Comparison of ENCODE assay signal across 8 mouse cellular contexts in genomic region chr1:164138365-164139130, GRCm38 (mm10). TPM values are rescaled to one million over a fixed set of nuclear protein-coding genes. Genes with fewer than 3 reads are reported as not detected.
DNase-seq lines count a peak whose midpoint lies in the region; ATAC-seq and TF ChIP-seq lines count a peak whose summit lies in the region.

No protein-coding gene starts in this region.

- peak overlapping the region; percentile 33 for H3K4me2 ChIP-seq in embryonic facial prominence, embryonic 13.5 days
- no peak overlapping the region for H3K4me2 ChIP-seq in kidney, embryonic 14.5 days (replicated peaks; ENCODE audit: low read depth, low read length)
- H3K4me2 ChIP-seq in limb, embryonic 14.5 days (replicated peaks; ENCODE audit: low read depth, low read length, severe bottlenecking) = no peak overlapping the region; the same call in 1 of the 2 replicates

- H3K36me3 ChIP-seq in embryonic facial prominence, embryonic 13.5 days = no peaks in the 10 kb centered on the region
- H3K36me3 ChIP-seq in heart, embryonic 10.5 days = no peaks in the 10 kb centered on the region
- H3K36me3 ChIP-seq in kidney, embryonic 14.5 days (ENCODE audit: control insufficient read depth, insufficient read depth, low read length) = no peaks in the 10 kb centered on the region
- H3K36me3 ChIP-seq in limb, embryonic 14.5 days (ENCODE audit: control insufficient read depth, insufficient read depth, low read length) = no peaks in the 10 kb centered on the region

- H3K4me3 ChIP-seq in embryonic facial prominence, embryonic 13.5 days = peak overlapping the region; percentile 15; the same call in 1 of the 2 replicates
- 0 out of 2 replicates have a peak overlapping the region, but pooled peaks have one; percentile 15 for H3K4me3 ChIP-seq in heart, embryonic 10.5 days
- H3K4me3 ChIP-seq in kidney, embryonic 14.5 days (ENCODE audit: low read length) = no peak overlapping the region
- H3K4me3 ChIP-seq in limb, embryonic 14.5 days (replicated peaks; ENCODE audit: low read length) = no peak overlapping the region

- ATAC-seq in embryonic facial prominence, embryonic 13.5 days (ENCODE audit: insufficient number of reproducible peaks, insufficient read depth, low FRiP score, low TSS enrichment, low read depth) = no peak
- peak; percentile 84 for ATAC-seq in kidney, embryonic 14.5 days (ENCODE audit: low FRiP score, low TSS enrichment)
- ATAC-seq in limb, embryonic 14.5 days (ENCODE audit: low FRiP score, low read depth) = peak; percentile 82

- H3K9ac ChIP-seq in embryonic facial prominence, embryonic 13.5 days = no peak overlapping the region
- H3K9ac ChIP-seq in kidney, embryonic 14.5 days (ENCODE audit: low read depth, low read length) = no peak overlapping the region
- no peak overlapping the region for H3K9ac ChIP-seq in limb, embryonic 14.5 days (ENCODE audit: low read depth, low read length, severe bottlenecking)

- no peaks in the 10 kb centered on the region for H3K9me3 ChIP-seq in embryonic facial prominence, embryonic 13.5 days
- no peaks in the 10 kb centered on the region for H3K9me3 ChIP-seq in heart, embryonic 10.5 days
- H3K9me3 ChIP-seq in kidney, embryonic 14.5 days (ENCODE audit: control insufficient read depth, low read length) = no peaks in the 10 kb centered on the region
- H3K9me3 ChIP-seq in limb, embryonic 14.5 days (ENCODE audit: control insufficient read depth, low read length) = no peaks in the 10 kb centered on the region

- H3K27ac ChIP-seq in embryonic facial prominence, embryonic 13.5 days = no peak overlapping the region
- no peak overlapping the region for H3K27ac ChIP-seq in heart, embryonic 10.5 days
- H3K27ac ChIP-seq in kidney, embryonic 14.5 days (ENCODE audit: low read depth, low read length) = no peak overlapping the region
- H3K27ac ChIP-seq in limb, embryonic 14.5 days (replicated peaks; ENCODE audit: low read depth, low read length) = no peak overlapping the region

- TF ChIP-seq POLR2A in limb, embryonic 14.5 days (IDR thresholded peaks at IDR 0.05; ENCODE audit: borderline replicate concordance, extremely low read depth, insufficient read depth, insufficient read length) = no peak

- peak; percentile 88 for DNase-seq in 3T3-L1 (ENCODE audit: low read depth, low spot score)
- peak; percentile 82 for DNase-seq in adrenal gland, postnatal 25 days
- peak; percentile 87 for DNase-seq in heart, embryonic 10.5 days (ENCODE audit: low spot score)
- peak; percentile 71 for DNase-seq in limb, embryonic 14.5 days (ENCODE audit: low spot score)
- DNase-seq in monocyte, adult 2 months (ENCODE audit: low read depth in 1 of 2, low spot score in 2 of 2) = peak; percentile 65 to 79
- DNase-seq in spleen, postnatal 14 days (ENCODE audit: low spot score in 2 of 2) = peak; percentile 67 to 79

- no peaks in the 10 kb centered on the region for H3K27me3 ChIP-seq in embryonic facial prominence, embryonic 13.5 days
- no peaks in the 10 kb centered on the region for H3K27me3 ChIP-seq in heart, embryonic 10.5 days (ENCODE audit: insufficient read depth, poor library complexity, severe bottlenecking)
- no peaks in the 10 kb centered on the region for H3K27me3 ChIP-seq in kidney, embryonic 14.5 days (ENCODE audit: control insufficient read depth, insufficient read depth, low read length)
- no peaks in the 10 kb centered on the region for H3K27me3 ChIP-seq in limb, embryonic 14.5 days (ENCODE audit: control insufficient read depth, insufficient read depth, low read length)

- H3K4me1 ChIP-seq in embryonic facial prominence, embryonic 13.5 days = no peaks in the 10 kb centered on the region
- no peaks in the 10 kb centered on the region; the same call in 1 of the 2 replicates for H3K4me1 ChIP-seq in heart, embryonic 10.5 days
- no peaks in the 10 kb centered on the region for H3K4me1 ChIP-seq in kidney, embryonic 14.5 days (ENCODE audit: control insufficient read depth, insufficient read depth, low read length)
- no peaks in the 10 kb centered on the region for H3K4me1 ChIP-seq in limb, embryonic 14.5 days (ENCODE audit: control insufficient read depth, insufficient read depth, low read length)

- 7% methylated on average over 5 of the region's 5 CpGs for WGBS in embryonic facial prominence, embryonic 13.5 days
- 9% methylated on average over 5 of the region's 5 CpGs for WGBS in heart, embryonic 10.5 days
- 5% methylated on average over 5 of the region's 5 CpGs for WGBS in kidney, embryonic 14.5 days
- 8% methylated on average over 5 of the region's 5 CpGs for WGBS in limb, embryonic 14.5 days

RNA-seq across cellular contexts. Expression of gene F5, which starts 13.1 kb away (rescaled TPM):
- 12.9 and 17.4 TPM in 2 replicates for total RNA-seq in adrenal gland, postnatal 25 days (2021)
- polyA plus RNA-seq in embryonic facial prominence, embryonic 13.5 days (2015; fragmentation: Nextera tagmentation; extraction: Ambion mirVana) = 0.14 and 0.30 TPM in 2 replicates
- polyA plus RNA-seq in heart, embryonic 10.5 days (2016; fragmentation: Nextera tagmentation; extraction: Ambion mirVana) = 0.54 and 0.95 TPM in 2 replicates
- 0.21 and 0.27 TPM in 2 replicates for polyA plus RNA-seq in kidney, embryonic 14.5 days (2014; fragmentation: Nextera tagmentation; extraction: Ambion mirVana)
- 0.39 and 0.40 TPM in 2 replicates for polyA plus RNA-seq in limb, embryonic 14.5 days (2012; rRNA removed)
- 0.29 and 0.34 TPM in 2 replicates for polyA plus RNA-seq in limb, embryonic 14.5 days (2014; fragmentation: Nextera tagmentation; extraction: Ambion mirVana)

RNA-seq across cellular contexts. Expression of gene Selp, which starts 23.5 kb away (rescaled TPM):
- total RNA-seq in adrenal gland, postnatal 25 days (2021) = 0.38 and 0.39 TPM in 2 replicates
- polyA plus RNA-seq in embryonic facial prominence, embryonic 13.5 days (2015; fragmentation: Nextera tagmentation; extraction: Ambion mirVana) = not detected in 2 replicates
- polyA plus RNA-seq in heart, embryonic 10.5 days (2016; fragmentation: Nextera tagmentation; extraction: Ambion mirVana) = 0.06 and 0.13 TPM in 2 replicates
- 0.32 TPM in 1 of 2 replicates, not detected in the other for polyA plus RNA-seq in kidney, embryonic 14.5 days (2014; fragmentation: Nextera tagmentation; extraction: Ambion mirVana)
- polyA plus RNA-seq in limb, embryonic 14.5 days (2012; rRNA removed) = 0.15 and 0.24 TPM in 2 replicates
- 0.14 TPM in 1 of 2 replicates, not detected in the other for polyA plus RNA-seq in limb, embryonic 14.5 days (2014; fragmentation: Nextera tagmentation; extraction: Ambion mirVana)

Comparison
In these comparisons a context has a peak if more than half of its experiments do, and no peak if none do; other contexts are left out.
1. H3K4me3 ChIP-seq: peak in embryonic facial prominence, embryonic 13.5 days (single experiment) and heart, embryonic 10.5 days (single experiment); none in kidney, embryonic 14.5 days (single experiment) and limb, embryonic 14.5 days (single experiment).
2. Peak in every context shown above with its lines, with median percentiles within 50 percentile points of each other: DNase-seq.